19 mouse cellular contexts compared by ENCODE assay signal in the genomic region with DNA sequence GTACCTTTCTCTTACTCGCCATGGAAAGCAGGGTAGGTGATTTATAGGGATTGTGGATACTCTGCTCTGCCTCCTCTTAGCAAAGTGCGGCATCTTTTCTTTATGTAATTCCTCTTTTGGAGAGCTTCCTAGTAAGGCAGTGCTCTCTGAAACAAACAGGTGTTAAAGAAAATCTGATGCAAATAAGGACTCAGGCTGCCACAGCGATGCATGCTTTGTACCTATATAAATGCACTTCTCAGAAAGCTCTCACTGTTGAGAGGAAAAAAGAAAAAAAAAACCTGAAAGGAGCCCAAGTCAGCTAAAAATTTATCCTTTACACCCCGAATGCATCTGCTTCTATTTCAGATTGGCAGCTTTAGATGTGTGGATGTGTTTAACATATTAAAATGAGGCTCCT.
DNase-seq lines count a peak whose midpoint lies in the region; TF ChIP-seq lines count a peak whose summit lies in the region.
"Had no signal": no experiment of that assay in that cellular context is flagged by ENCODE, and none has a peak within 500 bp of the region (broad histone marks: within the 10 kb centered on the region; RNA-seq: fewer than 3 reads in every experiment).

No protein-coding gene starts in this region.

- no peak overlapping the region for H3K9ac ChIP-seq in heart, adult 2 months (ENCODE audit: low read depth, low read length)
- H3K9ac ChIP-seq: hindbrain, embryonic 12.5 days had no signal

- 80% methylated on average over 4 of the region's 4 CpGs for WGBS in heart, adult 2 months

- TF ChIP-seq POLR2A in heart, adult 2 months (IDR thresholded peaks at IDR 0.05; ENCODE audit: insufficient read depth, low read depth, low read length): no peak

- no peaks in the 10 kb centered on the region for H3K79me2 ChIP-seq in heart, adult 2 months (replicated peaks; ENCODE audit: control insufficient read depth, insufficient read depth, low read length)

- no peaks in the 10 kb centered on the region for H3K4me1 ChIP-seq in heart, adult 2 months (ENCODE audit: control insufficient read depth, insufficient read depth, low read length)
- H3K4me1 ChIP-seq: embryonic facial prominence, embryonic 10.5 days; heart, embryonic 10.5 days; hindbrain, embryonic 12.5 days had no signal

- intact Hi-C loops in left cerebral cortex, adult 2 months (cut with DNase I): loop anchor here (1.0 kb wide), 1 partner anchor 144 kb away; no protein-coding TSS in a partner anchor
- intact Hi-C loops in heart, adult 2 months (cut with DNase I): no loop called here

- TF ChIP-seq EP300 in heart, adult 2 months (IDR thresholded peaks at IDR 0.05; ENCODE audit: insufficient read depth, low read depth, low read length): no peak

- DNase-seq in frontal cortex, adult 2 months (ENCODE audit: extremely low spot score in 1 of 2, low spot score in 1 of 2): peak; percentile 40 to 56
- no peak for DNase-seq in frontal cortex, postnatal 25 days (ENCODE audit: low spot score in 2 of 2)
- peak; percentile 43 for DNase-seq in right cerebral cortex, adult 18-20 months
- no peak for DNase-seq in right cerebral cortex, postnatal 4 days
- no peak for DNase-seq in left cerebral cortex, adult 2 months (ENCODE audit: extremely low spot score in 1 of 2, low spot score in 2 of 2)
- peak; percentile 82 for DNase-seq in telencephalon, adult 2 months (ENCODE audit: low read depth, low spot score)
- no peak for DNase-seq in heart, adult 2 months
- DNase-seq: adrenal gland, postnatal 14 days; cerebellum, adult 18-20 months; cerebellum, adult 9-11 months; cerebellum, postnatal 36 days; gastrocnemius, postnatal 36 days; heart, adult 11 months; heart, postnatal 10 days; heart, postnatal 4 days had no signal

- no peaks in the 10 kb centered on the region for H3K36me3 ChIP-seq in heart, adult 2 months (ENCODE audit: control insufficient read depth, insufficient read depth, low read length)
- H3K36me3 ChIP-seq: embryonic facial prominence, embryonic 10.5 days; heart, embryonic 10.5 days; hindbrain, embryonic 12.5 days had no signal

- peak overlapping the region; percentile 80 for H3K27ac ChIP-seq in left cerebral cortex, adult 2 months
- no peak overlapping the region for H3K27ac ChIP-seq in heart, adult 2 months
- H3K27ac ChIP-seq: embryonic facial prominence, embryonic 10.5 days; heart, embryonic 10.5 days; hindbrain, embryonic 12.5 days had no signal

- H3K27me3 ChIP-seq in heart, adult 2 months (ENCODE audit: control insufficient read depth, insufficient read depth, low read length): no peaks in the 10 kb centered on the region
- H3K27me3 ChIP-seq: CH12.LX; hindbrain, embryonic 12.5 days had no signal

- no peak for TF ChIP-seq CTCF in left cerebral cortex, adult 2 months (IDR thresholded peaks at IDR 0.05)
- no peak for TF ChIP-seq CTCF in heart, adult 2 months (IDR thresholded peaks at IDR 0.05)

- H3K4me3 ChIP-seq in left cerebral cortex, adult 2 months: no peak overlapping the region
- no peak overlapping the region for H3K4me3 ChIP-seq in heart, adult 2 months
- H3K4me3 ChIP-seq: embryonic facial prominence, embryonic 10.5 days; heart, embryonic 10.5 days; hindbrain, embryonic 12.5 days had no signal

Comparison
In these comparisons a context has a peak if more than half of its experiments do, and no peak if none do; other contexts are left out.
1. DNase-seq: peak in frontal cortex, adult 2 months (2 of 2), right cerebral cortex, adult 18-20 months (single experiment) and telencephalon, adult 2 months (single experiment); none in frontal cortex, postnatal 25 days (0 of 2), right cerebral cortex, postnatal 4 days (single experiment), left cerebral cortex, adult 2 months (0 of 2) and heart, adult 2 months (0 of 2).